Mouse (Mus musculus): ENCODE results near the gene 2010106E10Rik. TPM values are rescaled to one million over a fixed set of nuclear protein-coding genes. Genes with fewer than 3 reads are reported as not detected.

The 2010106E10Rik gene
- 0.78 TPM for polyA plus RNA-seq (2014; fragmentation: Illumina TruSeq; extraction: RNeasy Lipid Tissue Mini Kit (QIAGEN cat#74804); ENCODE audit: low read depth, low replicate concordance)

DNA sequence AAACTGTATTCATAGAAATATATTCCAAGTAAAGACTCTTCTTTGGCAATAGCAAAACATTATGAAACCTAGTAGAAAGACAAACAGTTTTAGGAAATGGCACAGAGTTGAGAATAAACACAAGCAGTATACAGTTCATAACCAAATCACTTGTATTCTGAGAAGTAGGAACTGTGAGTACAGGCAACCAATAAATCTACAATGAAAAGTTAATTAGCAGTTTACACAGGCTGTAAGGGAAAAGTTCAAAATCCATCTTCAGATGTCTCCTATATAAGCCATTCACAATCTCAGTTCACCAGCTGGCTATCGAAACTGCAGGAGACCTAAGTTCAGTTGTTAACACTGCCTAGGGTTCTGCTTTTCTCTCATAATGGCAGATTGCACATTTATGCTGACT, at the start of gene 2010106E10Rik:
TSS of gene 2010106E10Rik (plus strand) at position 301 of the 400 bp plus-strand sequence.

DNA sequence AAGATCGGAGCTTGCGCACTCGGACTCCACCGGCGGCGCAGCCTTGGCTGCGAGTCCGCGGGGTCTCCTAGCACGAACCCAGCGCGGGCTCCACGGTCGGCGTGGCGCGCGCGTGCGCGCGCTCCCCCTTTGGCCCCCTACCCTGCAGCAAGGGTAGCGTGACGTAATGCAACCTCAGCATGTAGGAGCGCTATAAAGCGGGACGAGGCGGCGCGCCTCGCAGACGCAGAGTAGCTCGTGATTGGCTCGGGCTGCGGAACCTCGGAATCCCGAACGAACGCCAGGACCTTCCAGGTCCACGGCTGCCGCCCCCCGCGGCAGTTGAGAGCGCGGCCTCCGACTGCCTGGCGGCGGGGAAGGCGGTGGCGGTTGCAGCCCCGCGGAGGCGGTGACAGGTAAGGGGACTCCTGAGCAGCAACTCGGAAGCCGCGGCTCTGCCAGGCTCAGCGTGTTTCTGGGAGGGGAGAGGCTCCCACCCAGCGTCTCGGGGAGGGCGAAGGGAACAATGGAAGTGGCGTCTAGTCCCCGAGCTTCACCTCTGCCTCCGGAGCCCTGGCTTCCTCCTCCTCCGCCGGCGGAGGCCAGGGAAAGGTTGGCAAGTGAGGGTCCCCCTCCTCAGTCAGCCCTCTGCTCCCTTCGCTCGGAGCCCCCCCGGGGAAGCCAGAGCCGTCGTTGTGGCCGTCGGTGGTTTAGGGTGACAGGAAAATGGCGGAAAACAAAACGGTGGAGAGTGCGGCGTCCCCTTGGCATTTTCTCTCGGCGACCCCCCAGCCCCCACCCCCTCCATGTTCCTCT, 105.6 kb downstream of the 2010106E10Rik start, which contains the start of gene Zfp711:
TSS of gene Zfp711 (plus strand) at position 16 of the 795 bp plus-strand sequence.

Other genes with a start within 250 kb of the 2010106E10Rik start
- gene Apool, start 183.9 kb upstream of the 2010106E10Rik start, polyA plus RNA-seq (2014; fragmentation: Illumina TruSeq; extraction: RNeasy Lipid Tissue Mini Kit (QIAGEN cat#74804); ENCODE audit: low read depth, low replicate concordance) = 11.3 TPM
- gene Satl1, start 88.5 kb upstream of the 2010106E10Rik start, polyA plus RNA-seq (2014; fragmentation: Illumina TruSeq; extraction: RNeasy Lipid Tissue Mini Kit (QIAGEN cat#74804); ENCODE audit: low read depth, low replicate concordance) = 120 TPM
- gene Zfp711, start 105.3 kb downstream of the 2010106E10Rik start, polyA plus RNA-seq (2014; fragmentation: Illumina TruSeq; extraction: RNeasy Lipid Tissue Mini Kit (QIAGEN cat#74804); ENCODE audit: low read depth, low replicate concordance) = 67.8 TPM
- 0.04 TPM for gene Pof1b, start 203.4 kb downstream of the 2010106E10Rik start, polyA plus RNA-seq (2014; fragmentation: Illumina TruSeq; extraction: RNeasy Lipid Tissue Mini Kit (QIAGEN cat#74804); ENCODE audit: low read depth, low replicate concordance)